In genomic region chr14:60300224-60300991, GRCm38 (mm10) we compare ENCODE assay signal across 12 mouse cellular contexts. TPM values are rescaled to one million over a fixed set of nuclear protein-coding genes. Genes with fewer than 3 reads are reported as not detected.
DNase-seq lines count a peak whose midpoint lies in the region; ATAC-seq and TF ChIP-seq lines count a peak whose summit lies in the region.
"Had no signal": no experiment of that assay in that cellular context is flagged by ENCODE, and none has a peak within 500 bp of the region (broad histone marks: within the 10 kb centered on the region; RNA-seq: fewer than 3 reads in every experiment).

No protein-coding gene starts in this region.

- WGBS in forebrain, embryonic 12.5 days = 46% methylated on average over 14 of the region's 14 CpGs
- WGBS in midbrain, postnatal 0 days = 49% methylated on average over 14 of the region's 14 CpGs

- H3K9ac ChIP-seq in forebrain, embryonic 12.5 days = no peak overlapping the region
- H3K9ac ChIP-seq in midbrain, postnatal 0 days (replicated peaks; ENCODE audit: low read length, poor library complexity, severe bottlenecking) = no peak overlapping the region
- H3K9ac ChIP-seq: embryonic facial prominence, embryonic 12.5 days; stomach, embryonic 15.5 days had no signal

- DNase-seq in layer of hippocampus, postnatal 10 days (ENCODE audit: low spot score in 2 of 2) = peak; percentile 32 to 33
- no peak for DNase-seq in layer of hippocampus, adult 9-10 months (ENCODE audit: low spot score)
- DNase-seq in cerebellum, adult 18-20 months = peak; percentile 37 to 53
- peak; percentile 44 for DNase-seq in midbrain, postnatal 0 days (ENCODE audit: low spot score)
- no peak for DNase-seq in urinary bladder, adult 18-20 months (ENCODE audit: low spot score in 2 of 2)
- DNase-seq in natural killer cell, adult 2 months (ENCODE audit: low spot score in 2 of 2) = no peak
- DNase-seq: adrenal gland, adult 2 months; gastrocnemius, postnatal 10 days; lung, postnatal 4 days had no signal

- peaks cover 28% of the 10 kb centered on the region for H3K4me1 ChIP-seq in forebrain, embryonic 12.5 days
- no peaks in the 10 kb centered on the region for H3K4me1 ChIP-seq in midbrain, postnatal 0 days (ENCODE audit: insufficient read depth, low read length)
- H3K4me1 ChIP-seq: embryonic facial prominence, embryonic 12.5 days; stomach, embryonic 15.5 days had no signal

- peaks cover 21% of the 10 kb centered on the region for H3K36me3 ChIP-seq in forebrain, embryonic 12.5 days (replicated peaks)
- H3K36me3 ChIP-seq in midbrain, postnatal 0 days (ENCODE audit: insufficient read depth, low read length) = peaks cover 36% of the 10 kb centered on the region

- H3K27me3 ChIP-seq in forebrain, embryonic 12.5 days = no peaks in the 10 kb centered on the region
- H3K27me3 ChIP-seq in midbrain, postnatal 0 days (ENCODE audit: insufficient read depth, low read length) = no peaks in the 10 kb centered on the region
- H3K27me3 ChIP-seq: embryonic facial prominence, embryonic 12.5 days; stomach, embryonic 15.5 days had no signal

- no peaks in the 10 kb centered on the region for H3K9me3 ChIP-seq in forebrain, embryonic 12.5 days
- no peaks in the 10 kb centered on the region for H3K9me3 ChIP-seq in midbrain, postnatal 0 days (ENCODE audit: low read length)
- H3K9me3 ChIP-seq: embryonic facial prominence, embryonic 12.5 days; stomach, embryonic 15.5 days had no signal

- TF ChIP-seq CTCF in midbrain, postnatal 0 days (IDR thresholded peaks at IDR 0.05) = peak; percentile 68

- peak overlapping the region; percentile 59 for H3K27ac ChIP-seq in forebrain, embryonic 12.5 days
- no peak overlapping the region for H3K27ac ChIP-seq in midbrain, postnatal 0 days (ENCODE audit: low read depth, low read length)
- H3K27ac ChIP-seq: embryonic facial prominence, embryonic 12.5 days; stomach, embryonic 15.5 days had no signal

- no peak overlapping the region for H3K4me3 ChIP-seq in forebrain, embryonic 12.5 days (replicated peaks)
- H3K4me3 ChIP-seq in midbrain, postnatal 0 days (ENCODE audit: low read depth, low read length) = no peak overlapping the region
- H3K4me3 ChIP-seq: embryonic facial prominence, embryonic 12.5 days; stomach, embryonic 15.5 days had no signal

- 0 out of 2 replicates have a peak, but pooled peaks have one; percentile 37 for ATAC-seq in forebrain, embryonic 12.5 days (ENCODE audit: low FRiP score)
- no peak for ATAC-seq in midbrain, postnatal 0 days (ENCODE audit: low FRiP score)

- peak overlapping the region; percentile 11; the same call in 1 of the 2 replicates for H3K4me2 ChIP-seq in forebrain, embryonic 12.5 days
- no peak overlapping the region for H3K4me2 ChIP-seq in midbrain, postnatal 0 days (ENCODE audit: low read depth, low read length, poor library complexity, severe bottlenecking)
- H3K4me2 ChIP-seq: embryonic facial prominence, embryonic 12.5 days; stomach, embryonic 15.5 days had no signal

RNA-seq across cellular contexts. Expression of gene Mtmr6, which starts 35.4 kb away (rescaled TPM):
- total RNA-seq in layer of hippocampus, postnatal 10 days (2021) = 10 to 100 TPM; 89.7 to 98.9 TPM
- 54.1 and 60.7 TPM in 2 replicates for polyA plus RNA-seq in forebrain, embryonic 12.5 days (2016; fragmentation: Nextera tagmentation; extraction: Ambion mirVana)
- total RNA-seq in midbrain, postnatal 0 days (2014; rRNA removed) = 36.1 and 38.6 TPM in 2 replicates
- 57.7 and 58.6 TPM in 2 replicates for polyA plus RNA-seq in midbrain, postnatal 0 days (2015; fragmentation: Nextera tagmentation; extraction: Ambion mirVana)

RNA-seq across cellular contexts. Expression of gene Gm49336, which starts 49.1 kb away (rescaled TPM):
- total RNA-seq in layer of hippocampus, postnatal 10 days (2021) = 100 to 1,000 TPM in 1 of 2 experiments, 10 to 100 TPM in 1; 98.5 to 110 TPM
- 72.1 and 77.1 TPM in 2 replicates for polyA plus RNA-seq in forebrain, embryonic 12.5 days (2016; fragmentation: Nextera tagmentation; extraction: Ambion mirVana)
- total RNA-seq in midbrain, postnatal 0 days (2014; rRNA removed) = 115 and 137 TPM in 2 replicates
- polyA plus RNA-seq in midbrain, postnatal 0 days (2015; fragmentation: Nextera tagmentation; extraction: Ambion mirVana) = 36.9 and 37.5 TPM in 2 replicates

RNA-seq across cellular contexts. Expression of gene Nupl1, which starts 49.2 kb away (rescaled TPM):
- total RNA-seq in layer of hippocampus, postnatal 10 days (2021) = under 1 TPM; 0.16 TPM
- polyA plus RNA-seq in forebrain, embryonic 12.5 days (2016; fragmentation: Nextera tagmentation; extraction: Ambion mirVana) = 0.06 TPM in 1 of 2 replicates, not detected in the other
- total RNA-seq in midbrain, postnatal 0 days (2014; rRNA removed) = 0.05 and 0.16 TPM in 2 replicates
- polyA plus RNA-seq in midbrain, postnatal 0 days (2015; fragmentation: Nextera tagmentation; extraction: Ambion mirVana) = 0.07 TPM in 1 of 2 replicates, not detected in the other
- total RNA-seq: adrenal gland, adult 2 months; gastrocnemius, postnatal 10 days had no signal
- polyA plus RNA-seq: adrenal gland, adult 2 months; embryonic facial prominence, embryonic 12.5 days had no signal

Comparison
In these comparisons a context has a peak if more than half of its experiments do, and no peak if none do; other contexts are left out.
1. DNase-seq: peak in layer of hippocampus, postnatal 10 days (2 of 2), cerebellum, adult 18-20 months (2 of 2) and midbrain, postnatal 0 days (single experiment); none in layer of hippocampus, adult 9-10 months (single experiment), urinary bladder, adult 18-20 months (0 of 2) and natural killer cell, adult 2 months (0 of 2).